Mouse (Mus musculus) layer of hippocampus, adult 8-10 months (tissue): Measurements from ENCODE around the gene Gprin1. TPM values are rescaled to one million over a fixed set of nuclear protein-coding genes. Genes with fewer than 3 reads are reported as not detected.
"Not testable (repeated sequence)": the region's sequence is repeated elsewhere in the genome, so short reads cannot be mapped to it uniquely, and the experiment has no call there.

Experiments
- DNase-seq, 2 experiments: peaks; one replicate each; pipeline ENCODE4 v3.0.0; 2022; ENCODE audit warnings: low spot score in 2 of 2
- total RNA-seq, 4 experiments: library from RNA; stranded (reverse); gene quantifications; 2 replicates each; pipeline ENCODE4 v1.2.4; 2022

The Gprin1 gene
- 100 to 1,000 TPM; 123 to 141 (median 132) TPM for total RNA-seq

DNA sequence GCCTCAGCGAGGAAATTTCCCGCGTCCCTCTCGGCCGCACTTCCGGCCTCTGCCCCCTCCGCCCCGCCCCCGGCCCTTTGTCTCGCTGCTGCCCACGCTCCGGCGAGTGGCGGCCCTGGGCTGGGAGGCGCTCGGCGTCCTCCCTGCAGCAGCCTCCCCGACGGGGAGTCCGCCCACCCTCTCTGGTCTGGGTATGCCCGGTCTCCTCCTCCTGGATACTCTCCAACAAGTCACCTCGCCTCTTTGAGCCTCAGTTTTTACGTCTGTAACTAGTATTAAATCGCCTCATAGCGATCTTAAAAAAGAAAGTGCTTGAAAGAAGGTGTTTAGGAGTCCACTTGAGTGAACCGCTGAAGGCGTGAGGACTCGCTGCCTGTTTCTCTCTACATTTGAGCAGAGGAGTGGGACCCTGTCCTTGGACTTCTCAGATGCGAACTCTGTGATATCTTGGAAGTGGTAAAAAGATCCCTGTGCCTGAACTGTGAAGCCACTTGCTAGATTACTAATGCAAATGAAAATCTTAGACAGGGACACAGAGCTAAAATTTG is at the start of gene Gprin1:
Gene Gprin1, minus strand, starts transcription at position 11 of the 548 bp plus-strand sequence.
- DNase-seq: no peak

GRCm38 (mm10) chr13:54798740-54799139 is 49.1 kb upstream of the Gprin1 start:
- peak; percentile 75 to 79 for DNase-seq

GRCm38 (mm10) chr13:54797861-54798643 is 48.4 kb upstream of the Gprin1 start:
- DNase-seq: peak in 1 of 2 experiments; percentile 58

DNA sequence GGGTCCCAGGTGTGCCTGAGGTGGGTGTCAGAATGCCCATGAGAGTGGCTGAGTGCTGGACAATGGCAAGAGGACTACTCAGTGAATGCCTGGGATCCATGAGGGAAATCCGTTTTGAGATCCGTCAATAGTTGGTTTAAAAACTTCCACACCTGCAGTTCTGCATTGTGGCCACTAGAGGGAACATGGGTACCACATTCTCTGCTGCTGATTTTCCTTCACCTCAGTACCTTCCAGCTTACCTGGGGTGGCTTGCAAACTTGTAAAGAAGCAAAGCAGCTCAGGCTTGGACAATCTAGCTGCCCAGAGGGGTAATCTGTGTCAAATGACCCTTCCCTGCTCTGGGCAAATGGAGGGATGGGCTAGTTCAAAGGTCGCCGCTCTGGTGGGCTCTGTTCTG is 47.7 kb upstream of the Gprin1 start:
- DNase-seq: peak in 1 of 2 experiments; percentile 60

DNA sequence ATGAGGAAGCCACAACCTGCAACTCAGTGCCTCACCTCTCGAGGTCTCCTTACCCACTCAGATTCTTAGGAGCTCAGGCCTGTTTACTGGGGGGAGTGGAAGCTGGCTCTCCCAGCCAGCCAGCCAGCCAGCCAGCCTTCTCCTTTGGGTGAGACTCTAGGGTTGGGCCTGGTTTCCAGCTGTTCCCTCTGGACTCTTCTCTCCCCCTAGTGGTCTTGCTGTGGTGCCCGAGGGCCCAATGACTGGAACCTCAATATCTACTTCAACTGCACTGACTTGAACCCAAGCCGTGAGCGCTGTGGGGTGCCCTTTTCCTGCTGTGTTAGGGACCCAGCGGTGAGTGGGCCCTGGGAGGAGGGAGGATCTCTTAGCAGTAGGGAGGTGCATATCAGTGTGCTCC is 45.2 kb upstream of the Gprin1 start:
- DNase-seq: no peak

- DNase-seq: peak in 1 of 2 experiments; percentile 64
Observed at GRCm38 (mm10) chr13:54794002-54794577, 44.4 kb upstream of the Gprin1 start.

GRCm38 (mm10) chr13:54792259-54793230 is 42.9 kb upstream of the Gprin1 start:
- DNase-seq: no peak

GRCm38 (mm10) chr13:54789561-54790397 is 40.1 kb upstream of the Gprin1 start:
- peak in 1 of 2 experiments; percentile 51 for DNase-seq

GRCm38 (mm10) chr13:54788740-54789560 is 39.3 kb upstream of the Gprin1 start, which contains the start of gene Tspan17:
Tspan17 (plus strand) TSS chr13:54789377.
- peak; percentile 94 to 96 for DNase-seq

DNA sequence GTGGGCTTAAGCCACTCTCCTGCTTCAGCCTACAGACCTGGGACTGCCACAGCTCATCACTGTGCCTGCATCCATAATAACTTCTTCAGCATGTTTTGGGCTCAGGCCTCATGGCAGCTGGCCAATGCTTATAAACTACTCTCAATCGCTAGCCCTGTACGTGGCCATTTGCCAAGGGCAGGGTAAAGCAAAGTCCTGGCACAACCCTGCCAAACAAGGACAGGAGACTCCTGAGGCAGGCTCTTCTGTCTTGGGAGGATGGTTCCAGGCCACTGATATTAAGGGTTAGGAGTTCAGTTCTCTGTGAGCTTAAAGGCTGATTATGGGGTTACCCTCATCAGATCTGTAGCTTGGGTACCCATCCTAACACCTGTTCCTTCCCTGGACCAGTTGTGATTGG is 37.9 kb upstream of the Gprin1 start:
- DNase-seq: not testable (repeated sequence)

GRCm38 (mm10) chr13:54783698-54784097 is 34.0 kb upstream of the Gprin1 start, which contains the start of gene Eif4e1b:
Eif4e1b (plus strand) TSS chr13:54783998.
- no peak for DNase-seq

- no peak for DNase-seq
Observed at GRCm38 (mm10) chr13:54783235-54783634, 33.6 kb upstream of the Gprin1 start.

- DNase-seq: no peak
Observed at GRCm38 (mm10) chr13:54781086-54781485, 31.4 kb upstream of the Gprin1 start.

- DNase-seq: no peak
Observed at GRCm38 (mm10) chr13:54780592-54780991, 30.9 kb upstream of the Gprin1 start.

GRCm38 (mm10) chr13:54767012-54767411 is 17.3 kb upstream of the Gprin1 start:
- no peak for DNase-seq

DNA sequence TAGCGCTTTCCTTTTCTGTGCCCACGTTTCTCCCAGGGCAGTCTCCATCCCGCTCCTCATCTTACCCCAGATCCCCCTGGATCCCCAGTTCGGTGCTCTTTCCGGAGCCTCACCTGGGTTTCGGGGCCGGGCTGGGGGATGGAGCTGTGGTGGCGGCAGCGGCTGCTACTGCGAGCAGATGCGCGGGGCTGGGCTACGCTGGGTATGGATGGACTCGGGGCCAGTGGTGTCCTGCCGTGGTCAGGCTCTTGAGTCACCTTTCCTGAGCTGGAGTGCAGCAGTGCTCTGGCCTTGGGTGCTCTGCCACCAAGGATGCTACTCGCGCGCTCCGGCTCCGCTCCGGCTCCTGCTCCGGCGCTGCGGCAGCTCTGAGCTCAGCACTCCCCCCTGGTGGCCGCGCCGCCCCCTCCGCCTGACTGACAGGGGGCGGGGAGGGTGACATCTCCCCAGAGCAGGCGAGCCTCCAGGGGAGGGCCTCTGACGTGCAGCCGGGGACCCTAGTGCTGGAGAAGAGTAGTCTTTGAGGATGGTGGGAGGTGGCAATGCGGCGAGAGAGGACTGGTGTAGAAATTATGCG is 16.6 kb upstream of the Gprin1 start, which contains the start of gene Sncb:
Gene Sncb, minus strand, starts transcription at position 404 of the 577 bp plus-strand sequence.
- DNase-seq: peak; percentile 73 to 82

- peak in 1 of 2 experiments; percentile 40 for DNase-seq
Observed at GRCm38 (mm10) chr13:54765281-54766191, 15.9 kb upstream of the Gprin1 start.

DNA sequence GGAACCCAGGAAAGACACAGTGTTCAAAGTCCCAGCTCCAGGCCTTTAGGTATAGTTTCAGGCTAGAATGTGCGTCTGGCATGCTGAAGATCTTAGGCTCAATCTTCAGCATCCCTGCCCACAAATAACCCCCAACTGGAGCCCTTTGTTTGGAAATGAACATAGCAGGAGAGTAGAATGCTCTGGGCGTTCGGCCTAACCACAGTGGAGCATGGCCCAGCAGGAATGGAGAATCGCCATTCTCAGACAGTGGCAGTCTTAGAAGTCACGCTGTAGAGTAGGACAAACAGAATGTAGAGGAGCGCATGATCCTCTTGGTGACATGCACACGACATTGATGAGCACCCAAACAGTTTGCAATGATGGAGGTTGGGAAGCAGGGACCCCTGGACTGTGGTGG is 11.2 kb upstream of the Gprin1 start:
- DNase-seq: peak in 1 of 2 experiments; percentile 13
